Comparison of ENCODE assay signal across 27 mouse cellular contexts in genomic region chr14:55716884-55717283, GRCm38 (mm10). TPM values are rescaled to one million over a fixed set of nuclear protein-coding genes. Genes with fewer than 3 reads are reported as not detected.
DNase-seq lines count a peak whose midpoint lies in the region; TF ChIP-seq lines count a peak whose summit lies in the region.
"Had no signal": no experiment of that assay in that cellular context is flagged by ENCODE, and none has a peak within 500 bp of the region (broad histone marks: within the 10 kb centered on the region; RNA-seq: fewer than 3 reads in every experiment).

No protein-coding gene starts in this region.

- peak overlapping the region; percentile 84 for H3K27ac ChIP-seq in kidney, adult 2 months (ENCODE audit: insufficient read depth, low read depth, low read length)
- H3K27ac ChIP-seq: embryonic facial prominence, embryonic 12.5 days; forebrain, embryonic 15.5 days; hindbrain, embryonic 13.5 days; layer of hippocampus, adult 2 months; liver, embryonic 12.5 days; macrophage; midbrain, embryonic 13.5 days; neural tube, embryonic 13.5 days had no signal

- H3K4me1 ChIP-seq in kidney, adult 2 months (ENCODE audit: control insufficient read depth, insufficient read depth, low read length) = peaks cover 32% of the 10 kb centered on the region

- no peak overlapping the region for H3K4me3 ChIP-seq in kidney, adult 2 months (ENCODE audit: insufficient read depth, low read depth, low read length)
- H3K4me3 ChIP-seq: embryonic facial prominence, embryonic 12.5 days; forebrain, embryonic 15.5 days; hindbrain, embryonic 13.5 days; layer of hippocampus, adult 2 months; liver, embryonic 12.5 days; midbrain, embryonic 13.5 days; neural tube, embryonic 13.5 days had no signal

- intact Hi-C loops in heart, postnatal 25 days (cut with DNase I) = no loop called here

- 43% methylated on average over 8 of the region's 8 CpGs for WGBS in kidney, adult 2 months

- no peak for TF ChIP-seq POLR2A in kidney, adult 2 months (IDR thresholded peaks at IDR 0.05; ENCODE audit: low read depth, low read length)

- no peak for TF ChIP-seq CTCF in kidney, adult 2 months (conservative IDR thresholded peaks at IDR 0.05; ENCODE audit: insufficient read depth, insufficient read length, low read depth, low read length)

- H3K27me3 ChIP-seq in kidney, adult 2 months (replicated peaks; ENCODE audit: control insufficient read depth, insufficient read depth, low read length) = no peaks in the 10 kb centered on the region

- no peaks in the 10 kb centered on the region for H3K36me3 ChIP-seq in kidney, adult 2 months (ENCODE audit: control insufficient read depth, insufficient read depth, low read length)

- DNase-seq in heart, adult 11 months = peak; percentile 81
- DNase-seq in heart, postnatal 25 days (ENCODE audit: low spot score) = no peak
- peak; percentile 89 for DNase-seq in kidney, adult 2 months
- DNase-seq in kidney, postnatal 10 days = peak; percentile 68
- DNase-seq in yolk sac, embryonic 10.5 days (ENCODE audit: low spot score) = peak; percentile 80
- no peak for DNase-seq in adrenal gland, postnatal 4 days (ENCODE audit: low spot score in 2 of 2)
- no peak for DNase-seq in thymus, postnatal 0 days (ENCODE audit: low spot score)
- DNase-seq: adrenal gland, adult 2 months; adrenal gland, postnatal 36 days; cerebellum, adult 8-10 months; cerebellum, postnatal 25 days; embryo, embryonic 11 days; gastrocnemius, postnatal 25 days; heart, adult 18-20 months; heart, postnatal 4 days; left cerebral cortex, postnatal 4 days; liver, postnatal 0 days; thymus, adult 2 months had no signal

RNA-seq across cellular contexts. Expression of gene Tgm1, which starts 3.2 kb away (rescaled TPM):
- total RNA-seq in heart, postnatal 25 days (2021) = under 1 TPM; 0.18 to 0.36 TPM
- polyA plus RNA-seq in kidney, adult 2 months (2012; rRNA removed) = 29.6 and 30.1 TPM in 2 replicates
- 1 to 10 TPM; 1.4 to 1.8 TPM for total RNA-seq in adrenal gland, postnatal 4 days (2021)
- 2.0 and 3.0 TPM in 2 replicates for polyA plus RNA-seq in thymus, postnatal 0 days (2015; fragmentation: Nextera tagmentation; extraction: Ambion mirVana)
- total RNA-seq: gastrocnemius, postnatal 25 days; layer of hippocampus, adult 2 months; megakaryocyte-erythroid progenitor cell, adult 5-6 weeks had no signal

RNA-seq across cellular contexts. Expression of gene Rabggta, which starts 5.2 kb away (rescaled TPM):
- total RNA-seq in heart, postnatal 25 days (2021) = 10 to 100 TPM; 13.0 to 13.4 TPM
- polyA plus RNA-seq in kidney, adult 2 months (2012; rRNA removed) = 70.0 and 86.9 TPM in 2 replicates
- total RNA-seq in adrenal gland, postnatal 4 days (2021) = 10 to 100 TPM; 23.8 to 25.7 TPM
- polyA plus RNA-seq in thymus, postnatal 0 days (2015; fragmentation: Nextera tagmentation; extraction: Ambion mirVana) = 32.2 and 39.4 TPM in 2 replicates

RNA-seq across cellular contexts. Expression of gene Dhrs1, which starts 28.6 kb away (rescaled TPM):
- total RNA-seq in heart, postnatal 25 days (2021) = 10 to 100 TPM; 43.7 to 47.0 TPM
- polyA plus RNA-seq in kidney, adult 2 months (2012; rRNA removed) = 223 and 228 TPM in 2 replicates
- 10 to 100 TPM; 74.1 to 77.7 TPM for total RNA-seq in adrenal gland, postnatal 4 days (2021)
- 63.6 and 65.8 TPM in 2 replicates for polyA plus RNA-seq in thymus, postnatal 0 days (2015; fragmentation: Nextera tagmentation; extraction: Ambion mirVana)

RNA-seq across cellular contexts. Expression of gene Nop9, which starts 28.6 kb away (rescaled TPM):
- 10 to 100 TPM in 1 of 2 experiments, 1 to 10 TPM in 1; 7.8 to 11.1 TPM for total RNA-seq in heart, postnatal 25 days (2021)
- polyA plus RNA-seq in kidney, adult 2 months (2012; rRNA removed) = 12.9 and 16.1 TPM in 2 replicates
- 10 to 100 TPM; 24.5 to 27.1 TPM for total RNA-seq in adrenal gland, postnatal 4 days (2021)
- 37.8 and 47.2 TPM in 2 replicates for polyA plus RNA-seq in thymus, postnatal 0 days (2015; fragmentation: Nextera tagmentation; extraction: Ambion mirVana)

RNA-seq across cellular contexts. Expression of gene Tinf2, which starts 35.3 kb away (rescaled TPM):
- 10 to 100 TPM; 10.0 to 10.7 TPM for total RNA-seq in heart, postnatal 25 days (2021)
- polyA plus RNA-seq in kidney, adult 2 months (2012; rRNA removed) = 9.9 and 10.2 TPM in 2 replicates
- total RNA-seq in adrenal gland, postnatal 4 days (2021) = 10 to 100 TPM; 33.0 to 33.2 TPM
- 55.4 and 57.7 TPM in 2 replicates for polyA plus RNA-seq in thymus, postnatal 0 days (2015; fragmentation: Nextera tagmentation; extraction: Ambion mirVana)

Comparison
In these comparisons a context has a peak if more than half of its experiments do, and no peak if none do; other contexts are left out.
1. DNase-seq: peak in heart, adult 11 months (single experiment), kidney, adult 2 months (single experiment), kidney, postnatal 10 days (single experiment) and yolk sac, embryonic 10.5 days (single experiment); none in heart, postnatal 25 days (single experiment), adrenal gland, postnatal 4 days (0 of 2) and thymus, postnatal 0 days (single experiment).